Mouse (Mus musculus) CH12F3 (cell line): Measurements from ENCODE around the gene Skida1.

Source experiments
- in situ Hi-C: fragments of 300-500 bp; cut with MboI; formaldehyde crosslinking; loops from 2 replicates; pipeline ENCODE4 v1.14.3; 2020; ENCODE audit warnings: low sequenced_read_pairs

Gene Skida1

GRCm38 (mm10) chr2:18040347-18041160, 8.3 kb downstream of the Skida1 start:
- in situ Hi-C loops: no loop called here

GRCm38 (mm10) chr2:18039566-18040290, 9.1 kb downstream of the Skida1 start:
- in situ Hi-C loops: no loop called here

- in situ Hi-C loops: no loop called here
Measured at GRCm38 (mm10) chr2:18038895-18039371, 9.9 kb downstream of the Skida1 start.

GRCm38 (mm10) chr2:18038141-18038752, 10.6 kb downstream of the Skida1 start:
- in situ Hi-C loops: no loop called here

- in situ Hi-C loops: no loop called here
Measured at GRCm38 (mm10) chr2:18037491-18037890, 11.4 kb downstream of the Skida1 start, which contains the start of gene A930004D18Rik. Gene A930004D18Rik (minus strand): TSS chr2:18037737.

- in situ Hi-C loops: no loop called here
Measured at GRCm38 (mm10) chr2:18034371-18035250, 14.2 kb downstream of the Skida1 start.

- in situ Hi-C loops: no loop called here
Measured at GRCm38 (mm10) chr2:18033166-18034108, 15.4 kb downstream of the Skida1 start.

GRCm38 (mm10) chr2:18032538-18032895, 16.3 kb downstream of the Skida1 start:
- in situ Hi-C loops: no loop called here

GRCm38 (mm10) chr2:18031831-18032537, 16.9 kb downstream of the Skida1 start:
- in situ Hi-C loops: no loop called here

GRCm38 (mm10) chr2:18031271-18031821, 17.5 kb downstream of the Skida1 start:
- in situ Hi-C loops: no loop called here

GRCm38 (mm10) chr2:18030581-18030980, 18.3 kb downstream of the Skida1 start:
- in situ Hi-C loops: no loop called here

- in situ Hi-C loops: no loop called here
Measured at GRCm38 (mm10) chr2:18029656-18030055, 19.2 kb downstream of the Skida1 start.

GRCm38 (mm10) chr2:18028140-18029021, 20.5 kb downstream of the Skida1 start:
- in situ Hi-C loops: no loop called here

GRCm38 (mm10) chr2:18027448-18028139, 21.3 kb downstream of the Skida1 start:
- in situ Hi-C loops: no loop called here

- in situ Hi-C loops: no loop called here
Measured at GRCm38 (mm10) chr2:18026116-18026947, 22.5 kb downstream of the Skida1 start.

- in situ Hi-C loops: no loop called here
Measured at GRCm38 (mm10) chr2:18025781-18026115, 23.1 kb downstream of the Skida1 start.
